Mouse (Mus musculus): Measurements from ENCODE around the gene Eftud2.

Gene Eftud2

DNA sequence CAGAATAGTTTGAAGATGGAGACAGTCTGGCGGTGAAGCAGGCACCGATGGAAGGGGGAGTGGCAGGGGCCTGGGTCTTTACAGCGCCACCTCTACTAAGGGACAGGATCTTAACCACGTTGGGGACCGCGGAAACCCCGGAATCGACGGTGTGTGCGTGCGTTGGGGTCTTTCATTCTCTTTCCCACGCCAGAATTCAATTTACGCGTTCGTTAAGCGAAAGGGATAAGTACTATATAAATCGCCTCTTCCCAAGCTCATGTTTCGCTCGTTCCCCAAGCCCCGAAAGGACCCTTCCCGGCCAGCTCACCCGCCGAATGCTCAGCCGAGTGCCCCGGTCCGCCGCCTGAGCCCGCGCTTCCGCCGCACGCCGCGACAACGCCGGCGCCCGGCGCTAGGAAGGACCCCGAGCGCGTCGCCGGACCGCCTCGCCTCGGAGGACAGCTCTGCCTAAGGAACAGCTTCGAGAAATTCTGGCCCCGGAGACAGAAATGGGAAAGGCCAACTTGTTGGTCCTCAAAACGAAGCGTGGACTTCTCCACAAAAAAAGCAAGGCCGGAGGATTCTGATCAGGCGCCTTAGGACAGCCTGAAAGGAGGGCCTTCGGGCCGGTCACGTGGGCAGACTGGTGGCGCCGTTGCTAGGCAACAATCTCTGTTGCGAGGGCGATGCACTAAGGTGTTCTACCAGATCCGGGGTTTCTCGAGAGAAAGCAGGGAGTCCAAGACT lies at the start of gene Eftud2, which contains the start of gene Ccdc103:
Gene Eftud2, minus strand, starts transcription at position 401 of the 729 bp plus-strand sequence.
Gene Ccdc103, plus strand, starts transcription at position 620 of the 729 bp plus-strand sequence.
- peak; percentile 90 to 92 for DNase-seq (ENCODE audit: low spot score in 2 of 2)

- no peak for DNase-seq (ENCODE audit: low spot score in 2 of 2)
These were observed 44.5 kb upstream of the Eftud2 start for GRCm38 (mm10) chr11:102925351-102925717.

DNA sequence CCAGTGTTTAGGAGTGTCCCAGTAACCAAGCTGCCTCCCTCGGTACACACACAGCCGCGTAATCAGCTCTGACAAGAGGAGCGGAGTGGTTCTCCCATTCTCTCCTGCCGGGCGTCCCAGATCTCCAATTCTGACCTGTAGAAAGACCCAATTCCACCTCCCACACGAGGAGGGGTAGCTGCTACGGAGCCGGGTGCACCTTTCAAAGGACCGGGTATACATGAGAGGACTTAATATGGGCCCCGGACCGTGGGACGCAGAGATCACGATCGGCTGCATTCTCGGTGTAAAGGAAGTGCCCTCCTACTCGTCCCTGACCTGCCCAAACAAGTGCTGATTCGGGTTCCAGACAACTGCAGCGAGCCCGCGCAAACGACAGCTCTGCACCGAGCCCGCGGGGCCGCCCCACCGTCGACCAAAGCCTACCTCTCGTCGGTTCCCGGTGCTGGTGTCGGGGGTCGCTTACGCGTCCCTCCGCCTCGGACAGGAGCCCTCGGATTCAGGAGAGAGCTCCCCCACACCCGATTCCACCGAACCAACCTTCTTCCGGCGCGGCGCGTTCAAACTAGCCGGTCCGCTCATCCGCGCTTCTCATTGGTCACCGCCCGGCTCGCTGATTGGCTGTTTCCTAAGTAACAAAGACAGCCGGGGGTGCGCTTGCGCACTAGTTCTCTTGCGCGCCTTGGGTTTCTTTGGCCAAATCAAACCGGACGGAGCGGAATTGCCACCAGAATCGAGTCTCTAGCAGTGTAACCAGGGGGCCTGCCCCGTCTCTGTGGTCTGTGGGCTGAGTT lies 44.0 kb upstream of the Eftud2 start, which contains the start of gene Kif18b:
Gene Kif18b, minus strand, starts transcription at position 568 of the 794 bp plus-strand sequence.
- DNase-seq (ENCODE audit: low spot score in 2 of 2): peak; percentile 89 to 91

- no peak for DNase-seq (ENCODE audit: low spot score in 2 of 2)
These were observed 40.7 kb upstream of the Eftud2 start for GRCm38 (mm10) chr11:102921491-102921890.

- DNase-seq (ENCODE audit: low spot score in 2 of 2): no peak
These were observed 37.3 kb upstream of the Eftud2 start for GRCm38 (mm10) chr11:102918077-102918476.

- DNase-seq (ENCODE audit: low spot score in 2 of 2): no peak
These were observed 34.6 kb upstream of the Eftud2 start for GRCm38 (mm10) chr11:102915380-102915779.

DNA sequence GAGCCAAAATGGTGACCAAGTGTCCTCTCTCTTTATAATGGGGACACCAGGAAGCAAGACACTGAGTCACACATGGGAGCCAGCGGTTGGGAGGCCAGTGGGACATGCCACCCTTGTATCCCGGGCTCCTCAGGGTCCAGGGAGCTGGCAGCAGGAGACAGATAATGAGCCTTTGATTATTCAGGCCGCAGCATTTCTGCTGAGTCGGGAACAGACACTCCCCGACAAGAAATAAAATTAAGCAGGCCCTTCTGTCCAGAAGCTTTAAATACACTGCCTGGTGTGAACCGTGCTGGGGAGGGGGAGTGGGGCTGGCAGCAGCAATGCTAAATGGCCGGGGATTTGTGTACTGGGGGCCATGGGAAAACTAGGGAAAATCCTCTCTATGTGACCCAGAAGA lies 30.6 kb upstream of the Eftud2 start:
- no peak for DNase-seq (ENCODE audit: low spot score in 2 of 2)

DNA sequence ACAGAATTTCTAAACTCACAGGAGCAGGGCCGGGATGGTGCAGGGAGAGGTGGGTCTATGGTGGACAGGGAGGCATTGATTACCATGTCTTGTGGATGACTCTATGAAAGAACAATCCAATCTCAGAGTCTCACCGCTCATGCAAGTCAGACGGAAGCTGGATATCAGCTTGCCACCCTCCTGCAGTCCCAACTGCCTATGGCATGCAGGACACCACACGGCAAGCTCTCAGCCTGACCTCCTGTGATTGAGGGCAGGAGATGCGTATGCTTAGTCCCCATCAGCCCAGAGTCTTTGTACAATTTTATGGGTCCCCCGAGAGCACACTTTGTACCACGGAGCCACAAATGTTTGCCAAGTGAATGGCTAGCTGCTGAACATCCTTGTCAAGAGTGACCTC lies 22.9 kb upstream of the Eftud2 start:
- DNase-seq (ENCODE audit: low spot score in 2 of 2): no peak

- DNase-seq (ENCODE audit: low spot score in 2 of 2): no peak
These were observed 21.3 kb upstream of the Eftud2 start for GRCm38 (mm10) chr11:102902107-102902506.

- no peak for DNase-seq (ENCODE audit: low spot score in 2 of 2)
These were observed 20.4 kb upstream of the Eftud2 start for GRCm38 (mm10) chr11:102901199-102901598.

DNA sequence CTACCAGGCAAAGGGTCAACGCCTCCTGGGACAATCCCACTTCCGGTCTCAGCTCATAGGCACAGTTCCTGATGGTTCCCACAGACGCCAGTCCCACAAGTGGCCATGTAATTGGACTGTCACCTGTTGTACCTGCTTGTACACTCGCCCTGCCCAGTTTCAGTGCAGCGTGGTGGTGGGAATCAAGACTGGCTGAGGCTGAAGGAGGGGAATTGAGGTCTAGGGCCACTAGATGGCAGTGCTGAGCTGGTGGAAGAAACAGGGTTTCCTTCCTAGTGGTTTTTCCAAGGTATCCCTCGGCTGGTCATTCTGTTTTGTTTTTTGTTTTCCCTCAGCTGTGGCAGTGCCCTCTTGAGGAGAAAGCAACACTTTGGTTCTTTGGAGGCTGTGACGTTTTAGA lies 20.0 kb upstream of the Eftud2 start, which contains the start of gene Gfap:
Gene Gfap, minus strand, starts transcription at position 150 of the 400 bp plus-strand sequence.
- peak in 1 of 2 experiments; percentile 79 for DNase-seq (ENCODE audit: low spot score in 2 of 2)

DNA sequence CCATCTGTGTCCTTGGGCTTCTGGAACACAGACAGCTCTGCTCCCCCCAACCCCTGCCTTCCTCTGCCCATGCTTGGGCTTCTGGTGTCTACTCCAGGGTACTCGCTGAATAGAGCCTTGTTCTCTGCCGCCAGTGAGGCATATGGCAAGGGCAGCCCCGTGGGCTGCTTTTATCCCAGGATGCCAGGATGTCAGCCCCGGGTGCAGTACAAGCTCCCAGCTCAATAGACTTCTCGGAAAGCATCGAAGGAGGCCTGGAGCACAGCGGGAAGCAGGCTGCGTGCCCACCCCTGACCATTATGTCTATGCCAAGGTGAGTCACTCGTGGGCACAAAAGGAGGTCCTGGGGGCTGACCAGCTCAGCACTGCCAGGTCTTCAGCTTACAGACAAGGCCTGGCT lies 17.6 kb upstream of the Eftud2 start:
- DNase-seq (ENCODE audit: low spot score in 2 of 2): peak; percentile 22 to 44

DNA sequence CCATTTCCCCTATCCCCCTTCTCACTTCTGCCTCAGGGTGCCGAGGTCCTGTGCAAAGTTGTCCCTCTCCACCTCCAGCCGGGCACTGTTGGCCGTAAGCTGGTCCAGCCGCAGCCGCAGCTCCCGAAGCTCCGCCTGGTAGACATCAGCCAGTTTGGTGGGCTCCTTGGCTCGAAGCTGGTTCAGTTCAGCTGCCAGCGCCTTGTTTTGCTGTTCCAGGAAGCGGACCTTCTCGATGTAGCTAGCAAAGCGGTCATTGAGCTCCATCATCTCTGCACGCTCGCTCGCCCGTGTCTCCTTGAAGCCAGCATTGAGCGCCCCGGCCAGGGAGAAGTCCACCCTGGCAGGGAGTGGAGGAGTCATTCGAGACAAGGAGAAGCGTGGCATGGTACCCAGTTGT lies 15.9 kb upstream of the Eftud2 start:
- no peak for DNase-seq (ENCODE audit: low spot score in 2 of 2)

- no peak for DNase-seq (ENCODE audit: low spot score in 2 of 2)
These were observed 15.0 kb upstream of the Eftud2 start for GRCm38 (mm10) chr11:102895779-102896178.

GRCm38 (mm10) chr11:102894716-102895115 lies 13.9 kb upstream of the Eftud2 start:
- DNase-seq (ENCODE audit: low spot score in 2 of 2): no peak

DNA sequence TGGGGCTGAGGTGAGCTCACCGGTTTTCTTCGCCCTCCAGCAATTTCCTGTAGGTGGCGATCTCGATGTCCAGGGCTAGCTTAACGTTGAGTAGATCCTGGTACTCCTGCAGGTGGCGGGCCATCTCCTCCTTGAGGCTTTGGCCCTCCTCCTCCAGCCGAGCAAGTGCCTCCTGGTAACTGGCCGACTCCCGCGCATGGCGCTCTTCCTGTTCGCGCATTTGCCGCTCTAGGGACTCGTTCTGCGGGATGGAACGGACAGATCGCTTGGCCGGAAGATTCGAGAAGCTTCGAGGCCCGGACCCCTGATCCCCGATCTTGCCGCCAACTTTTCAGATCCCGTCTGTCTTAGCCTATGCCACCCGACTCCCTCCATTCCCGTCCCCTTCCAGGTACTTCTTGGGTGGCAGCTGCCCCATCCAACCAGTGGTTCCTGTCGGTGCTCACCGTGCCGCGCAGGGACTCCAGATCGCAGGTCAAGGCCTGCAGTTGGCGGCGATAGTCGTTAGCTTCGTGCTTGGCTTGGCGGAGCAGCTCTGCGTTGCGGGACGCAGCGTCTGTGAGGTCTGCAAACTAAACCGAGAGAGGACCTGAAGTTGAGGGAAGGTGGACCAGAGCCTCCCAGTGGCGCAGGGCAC lies 12.3 kb upstream of the Eftud2 start:
- DNase-seq (ENCODE audit: low spot score in 2 of 2): no peak

DNA sequence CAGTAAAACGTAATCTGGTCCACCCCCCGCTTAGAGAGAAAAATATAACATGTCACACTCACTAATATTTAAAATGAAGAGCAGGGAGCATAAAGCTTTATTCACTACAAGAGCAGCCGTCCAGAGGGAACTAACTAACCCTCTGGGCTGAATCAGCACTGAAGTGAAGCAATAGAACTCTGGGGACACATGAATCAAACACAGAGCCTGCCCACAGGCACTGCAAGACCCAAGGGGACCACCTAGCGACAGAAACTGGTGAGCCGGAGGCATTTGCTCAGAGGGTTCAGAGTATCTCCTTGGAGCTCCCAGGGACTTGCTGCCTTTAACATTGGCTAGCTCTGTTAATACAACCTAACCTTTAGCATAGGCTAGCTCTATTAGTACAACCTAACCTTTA lies 9.3 kb upstream of the Eftud2 start:
- no peak for DNase-seq (ENCODE audit: low spot score in 2 of 2)

DNA sequence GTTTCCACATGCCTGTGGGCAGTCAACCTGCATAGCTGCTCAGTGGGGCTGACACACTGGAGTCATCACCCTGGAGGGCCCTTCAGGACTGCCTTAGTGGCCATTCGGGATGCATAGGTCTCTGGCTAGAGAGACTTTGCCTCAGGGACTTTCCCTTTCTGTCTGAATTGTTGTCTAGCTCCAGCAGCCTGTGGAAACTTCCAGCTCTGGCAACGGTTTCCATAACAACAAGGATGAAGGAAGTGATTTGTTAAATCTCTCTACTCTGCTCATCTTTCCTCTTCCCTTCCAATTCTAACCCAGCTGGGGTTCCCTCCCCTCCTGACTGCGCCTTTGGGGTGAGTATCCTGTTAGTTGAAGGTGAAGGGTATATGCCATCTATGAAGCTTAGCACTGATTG lies 7.3 kb upstream of the Eftud2 start:
- DNase-seq (ENCODE audit: low spot score in 2 of 2): peak in 1 of 2 experiments; percentile 35

GRCm38 (mm10) chr11:102887433-102887832 lies 6.6 kb upstream of the Eftud2 start:
- DNase-seq (ENCODE audit: low spot score in 2 of 2): no peak

DNA sequence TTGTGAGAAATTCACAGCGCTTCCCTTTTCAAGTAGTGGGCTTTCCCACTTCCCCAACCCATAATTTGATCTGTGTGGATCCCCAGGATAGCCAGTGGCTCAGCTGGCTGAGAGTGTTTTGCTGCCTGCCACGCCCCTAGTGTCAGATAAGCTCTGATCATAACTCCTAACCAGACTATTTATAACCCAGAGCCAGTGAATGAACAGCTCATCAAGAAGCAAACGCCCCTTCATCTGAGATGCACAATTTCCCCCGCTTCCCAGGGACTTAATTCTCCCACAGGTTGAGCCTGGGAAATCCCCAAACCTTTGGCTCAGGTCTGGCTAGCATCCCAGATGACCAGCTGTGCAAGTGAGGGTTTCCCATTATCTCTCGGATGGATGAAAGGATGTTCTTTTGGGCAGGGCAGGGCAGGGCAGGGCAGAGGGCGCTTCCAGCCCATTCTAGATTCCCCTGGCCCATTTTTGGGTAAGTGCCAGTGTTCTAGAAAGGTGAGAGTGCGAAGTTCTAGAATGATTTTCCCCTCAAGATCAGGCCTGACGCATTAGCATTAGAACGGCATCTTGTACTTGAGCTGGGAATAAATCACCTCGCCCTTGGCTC lies 3.9 kb upstream of the Eftud2 start, which contains the start of gene Fam187a:
Gene Fam187a, plus strand, starts transcription at position 554 of the 604 bp plus-strand sequence.
- DNase-seq (ENCODE audit: low spot score in 2 of 2): no peak

GRCm38 (mm10) chr11:102881314-102882198 lies 771 bp upstream of the Eftud2 start:
- DNase-seq (ENCODE audit: low spot score in 2 of 2): no peak

Measured in frontal cortex, postnatal 14 days (tissue).